Mouse (Mus musculus) brain, embryonic 14.5 days (tissue): ENCODE data around the gene Tgoln1. TPM values are rescaled to one million over a fixed set of nuclear protein-coding genes. Genes with fewer than 3 reads are reported as not detected.
A peak's percentile ranks its signal among the peaks of the same experiment; 100 is the strongest.

Experiments used
- DNase-seq: peaks from one replicate; pipeline ENCODE4 v3.0.0-alpha.2; 2011; ENCODE audit warnings: low read depth
- CTCF ChIP-seq: fragments of 200-500 bp; IDR thresholded peaks from 2 replicates; pipeline ENCODE4 v1.5.1; 2012; ENCODE audit warnings: inconsistent platforms, mild to moderate bottlenecking, moderate library complexity, borderline replicate concordance; ENCODE audit not compliant: insufficient read depth, insufficient read length; ENCODE audit errors: extremely low read depth
- POLR2A ChIP-seq: fragments of 200-500 bp; IDR thresholded peaks from 2 replicates; pipeline ENCODE4 v1.6.1; 2012; ENCODE audit warnings: mild to moderate bottlenecking, inconsistent platforms, borderline replicate concordance; ENCODE audit not compliant: poor library complexity, insufficient read depth, insufficient read length, severe bottlenecking; ENCODE audit errors: extremely low read depth
- polyA plus RNA-seq: library from polyadenylated mRNA; depleted of rRNA; stranded (reverse); fragments of >200 nt; gene quantifications from 2 replicates; pipeline ENCODE4 v1.2.3, GENCODE M21; 2012

The Tgoln1 gene
- polyA plus RNA-seq, 1 experiment, result 29.5 TPM

- TF ChIP-seq CTCF (no peak), POLR2A (no peak)
- DNase-seq, result no peak
Observed at GRCm38 (mm10) chr6:72583211-72583839, 33.5 kb downstream of the Tgoln1 start.

- TF ChIP-seq CTCF (no peak), POLR2A (no peak)
- DNase-seq, result peak; percentile 13
Observed at GRCm38 (mm10) chr6:72581625-72582382, 35.0 kb downstream of the Tgoln1 start.

GRCm38 (mm10) chr6:72576041-72576440, 40.8 kb downstream of the Tgoln1 start:
- TF ChIP-seq CTCF (no peak), POLR2A (no peak)
- no peak for DNase-seq

GRCm38 (mm10) chr6:72571826-72572225, 45.0 kb downstream of the Tgoln1 start:
- TF ChIP-seq CTCF, result no peak
- TF ChIP-seq POLR2A, result no peak
- DNase-seq, result no peak

GRCm38 (mm10) chr6:72570644-72571397, 46.0 kb downstream of the Tgoln1 start:
- TF ChIP-seq POLR2A, result no peak
- TF ChIP-seq CTCF, result no peak
- no peak for DNase-seq

- no peak for DNase-seq
- no peak for TF ChIP-seq CTCF
- TF ChIP-seq POLR2A, result no peak
Observed at GRCm38 (mm10) chr6:72568736-72569135, 48.1 kb downstream of the Tgoln1 start.

GRCm38 (mm10) chr6:72567508-72567907, 49.3 kb downstream of the Tgoln1 start:
- DNase-seq, result no peak
- no peak for TF ChIP-seq POLR2A
- no peak for TF ChIP-seq CTCF

- peak; percentile 93 for DNase-seq
- TF ChIP-seq CTCF (peak; percentile 89), POLR2A (no peak)
Observed at GRCm38 (mm10) chr6:72566044-72566443, 50.8 kb downstream of the Tgoln1 start.

GRCm38 (mm10) chr6:72565506-72565905, 51.3 kb downstream of the Tgoln1 start:
- TF ChIP-seq CTCF (no peak), POLR2A (no peak)
- DNase-seq, result no peak

- TF ChIP-seq POLR2A (no peak), CTCF (no peak)
Observed at GRCm38 (mm10) chr6:72562894-72563293, 53.9 kb downstream of the Tgoln1 start.

GRCm38 (mm10) chr6:72562486-72562885, 54.3 kb downstream of the Tgoln1 start:
- no peak for DNase-seq
- TF ChIP-seq CTCF, result no peak
- TF ChIP-seq POLR2A, result no peak

More at GRCm38 (mm10) chr6:72562894-72563293, 53.9 kb downstream of the Tgoln1 start:
- DNase-seq, result no peak
